Mouse (Mus musculus) left cerebral cortex, adult 2 months (tissue): ENCODE data around the gene Zranb1. TPM values are rescaled to one million over a fixed set of nuclear protein-coding genes. Genes with fewer than 3 reads are reported as not detected.

Experiments used
- DNase-seq, 2 experiments: peaks; one replicate each; pipeline ENCODE4 v3.0.0; 2021 to 2022; ENCODE audit warnings: low spot score in 2 of 2, mixed read lengths in 1 of 2; ENCODE audit errors: extremely low spot score in 1 of 2
- H3K27ac ChIP-seq: fragments of 200-600 bp; 2 replicates; pipeline ENCODE4 v1.8.1; 2022
- H3K4me3 ChIP-seq: fragments of 200-600 bp; 2 replicates; pipeline ENCODE4 v1.8.1; 2022
- CTCF ChIP-seq: fragments of 200-600 bp; IDR thresholded peaks from 2 replicates; pipeline ENCODE4 v1.8.1; 2022; ENCODE audit warnings: antibody characterized with exemption, mild to moderate bottlenecking, moderate library complexity
- intact Hi-C: fragments of 180-260 bp; cut with DNase I; formaldehyde crosslinking; loops from one replicate; pipeline ENCODE4 v1.15.1; 2025
- long read RNA-seq, 2 experiments: library from polyadenylated mRNA; stranded (forward); transcript quantifications; one replicate each; pipeline ENCODE4 v2.0.0; 2021; ENCODE audit warnings: borderline mapping rate in 2 of 2
- total RNA-seq, 2 experiments: library from RNA; stranded (reverse); gene quantifications; 2 replicates each; pipeline ENCODE4 v1.2.3; 2021

The Zranb1 gene
- total RNA-seq: 10 to 100 TPM; 43.3 to 47.2 TPM
- long read RNA-seq, experiment 1, full-length matches to known transcripts: 32 of 47 reads
- long read RNA-seq, experiment 1, partial matches to known transcripts: 1 of 47 reads
- long read RNA-seq, experiment 1, other reads (novel, unspliced or antisense): 14 of 47 reads
- long read RNA-seq, experiment 2, full-length matches to known transcripts: 18 of 37 reads
- long read RNA-seq, experiment 2, partial matches to known transcripts: 0 of 37 reads
- long read RNA-seq, experiment 2, other reads (novel, unspliced or antisense): 19 of 37 reads

DNA sequence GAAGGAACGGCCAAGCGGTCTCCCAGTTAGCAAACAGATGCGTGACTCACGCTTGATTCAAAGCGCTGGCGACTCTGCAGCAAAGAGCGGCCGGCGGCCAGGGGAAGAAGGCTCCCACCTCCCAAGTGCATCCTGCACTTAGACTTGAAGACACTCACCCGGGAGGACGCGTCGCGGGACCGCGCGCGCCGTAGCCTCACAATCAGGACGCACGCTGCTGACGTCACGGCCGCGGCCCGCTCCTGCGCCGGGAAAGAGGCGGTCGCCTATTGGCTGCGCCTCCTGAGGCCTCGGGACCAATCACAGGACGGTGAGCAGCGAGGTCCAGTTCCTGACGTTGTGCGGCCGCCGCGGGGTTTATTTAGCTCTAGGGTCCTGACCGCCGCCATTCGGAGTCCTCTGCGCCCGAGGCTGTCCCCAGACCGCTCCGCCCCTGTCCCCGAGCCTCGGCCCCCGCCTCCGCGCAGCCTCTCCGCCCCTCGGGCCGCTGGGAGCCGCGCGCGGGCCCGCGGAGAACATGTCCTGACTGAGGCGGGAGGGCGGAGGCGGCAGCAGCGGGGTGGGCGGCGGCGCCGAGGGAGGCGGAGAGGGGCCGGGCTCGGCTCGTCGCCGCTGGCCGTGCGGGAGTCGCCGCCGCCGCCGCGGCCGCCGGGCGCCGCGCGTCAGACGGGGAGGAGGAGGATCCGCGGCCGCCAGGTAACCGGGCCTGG, at the start of gene Zranb1:
Zranb1 (plus strand) TSS at position 293 of the 710 bp plus-strand sequence.
- peak; percentile 99 for DNase-seq
- peak within 1 kb of the TSS; percentile 98 for H3K27ac ChIP-seq
- intact Hi-C loops: loop anchor here (2.0 to 5.0 kb wide), 2 partner anchors 71 to 72 kb away; partner anchors contain the start of gene Abraxas2

GRCm38 (mm10) chr7:132882343-132882742, 48.6 kb upstream of the Zranb1 start:
- H3K27ac ChIP-seq: no peak overlapping the region
- TF ChIP-seq CTCF: peak; percentile 40
- intact Hi-C loops: no loop called here
- no peak for DNase-seq
- no peak overlapping the region for H3K4me3 ChIP-seq

More for the DNA sequence above, at the start of gene Zranb1:
- TF ChIP-seq CTCF: no peak
- peak within 1 kb of the TSS; percentile 88 for H3K4me3 ChIP-seq

GRCm38 (mm10) chr7:132884031-132884430, 46.9 kb upstream of the Zranb1 start:
- Histone ChIP-seq H3K27ac (no peak overlapping the region), H3K4me3 (no peak overlapping the region)
- TF ChIP-seq CTCF: peak; percentile 50
- peak in 1 of 2 experiments; percentile 24 for DNase-seq
- intact Hi-C loops: no loop called here

GRCm38 (mm10) chr7:132887019-132887804, 43.7 kb upstream of the Zranb1 start:
- intact Hi-C loops: loop anchor here (2.0 kb wide), 1 partner anchor 116 kb away; no protein-coding TSS in a partner anchor
- no peak overlapping the region for H3K4me3 ChIP-seq
- TF ChIP-seq CTCF: no peak
- no peak overlapping the region for H3K27ac ChIP-seq
- no peak for DNase-seq

- intact Hi-C loops: no loop called here
- DNase-seq: no peak
- Histone ChIP-seq H3K27ac (no peak overlapping the region), H3K4me3 (no peak overlapping the region)
- no peak for TF ChIP-seq CTCF
These were observed 42.9 kb upstream of the Zranb1 start for GRCm38 (mm10) chr7:132888052-132888451.

GRCm38 (mm10) chr7:132888518-132889249, 42.3 kb upstream of the Zranb1 start:
- Histone ChIP-seq H3K4me3 (no peak overlapping the region), H3K27ac (no peak overlapping the region)
- DNase-seq: no peak
- no peak for TF ChIP-seq CTCF
- intact Hi-C loops: no loop called here

DNA sequence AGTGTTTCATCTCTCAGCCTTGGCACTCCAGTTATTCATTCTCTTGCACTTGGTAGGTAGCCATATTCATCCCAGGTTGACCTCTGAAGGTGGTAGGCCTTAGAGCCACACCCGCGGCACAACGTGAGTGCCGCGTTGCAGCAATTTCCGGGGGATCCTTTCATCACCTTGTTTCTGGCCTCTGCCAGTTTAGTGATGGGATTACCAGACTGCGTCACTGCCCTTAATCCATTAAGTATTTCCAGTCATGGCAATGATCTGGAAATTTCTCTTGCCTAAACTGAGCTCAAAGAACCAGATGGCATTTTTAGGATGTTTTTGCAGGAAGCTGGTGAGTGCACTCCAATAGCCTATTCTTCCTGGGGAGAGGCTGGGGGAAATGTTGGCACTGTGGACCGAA, 41.3 kb upstream of the Zranb1 start:
- DNase-seq: no peak
- intact Hi-C loops: no loop called here
- no peak overlapping the region for H3K27ac ChIP-seq
- H3K4me3 ChIP-seq: no peak overlapping the region
- no peak for TF ChIP-seq CTCF

GRCm38 (mm10) chr7:132890201-132890600, 40.7 kb upstream of the Zranb1 start:
- no peak for TF ChIP-seq CTCF
- DNase-seq: no peak
- H3K27ac ChIP-seq: no peak overlapping the region
- H3K4me3 ChIP-seq: no peak overlapping the region
- intact Hi-C loops: no loop called here

- H3K27ac ChIP-seq: no peak overlapping the region
- DNase-seq: peak in 1 of 2 experiments; percentile 13
- intact Hi-C loops: no loop called here
- no peak for TF ChIP-seq CTCF
- H3K4me3 ChIP-seq: no peak overlapping the region
These were observed 39.2 kb upstream of the Zranb1 start for GRCm38 (mm10) chr7:132891561-132892310.

GRCm38 (mm10) chr7:132892311-132892661, 38.7 kb upstream of the Zranb1 start:
- DNase-seq: no peak
- TF ChIP-seq CTCF: no peak
- Histone ChIP-seq H3K27ac (no peak overlapping the region), H3K4me3 (no peak overlapping the region)
- intact Hi-C loops: no loop called here

DNA sequence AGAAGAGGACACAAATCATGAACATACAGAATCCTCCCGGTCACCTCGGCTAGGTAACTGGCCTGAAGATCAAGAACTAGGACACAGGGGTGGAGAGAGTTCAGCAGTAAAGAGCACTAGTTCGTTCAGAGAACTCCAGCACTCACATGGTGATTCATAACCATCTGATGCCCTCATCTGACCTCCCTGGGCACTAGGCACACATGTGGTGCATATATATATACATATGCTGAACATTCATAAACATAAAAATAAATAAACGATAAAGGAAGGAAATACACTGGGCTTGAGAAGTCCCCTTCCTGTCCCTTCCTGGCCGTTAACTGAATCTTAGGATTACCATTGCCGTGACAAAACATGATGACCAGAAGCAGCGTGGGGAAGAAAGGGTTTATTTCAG, 38.1 kb upstream of the Zranb1 start:
- intact Hi-C loops: no loop called here
- Histone ChIP-seq H3K4me3 (no peak overlapping the region), H3K27ac (no peak overlapping the region)
- no peak for DNase-seq
- TF ChIP-seq CTCF: no peak
